In the genomic region with DNA sequence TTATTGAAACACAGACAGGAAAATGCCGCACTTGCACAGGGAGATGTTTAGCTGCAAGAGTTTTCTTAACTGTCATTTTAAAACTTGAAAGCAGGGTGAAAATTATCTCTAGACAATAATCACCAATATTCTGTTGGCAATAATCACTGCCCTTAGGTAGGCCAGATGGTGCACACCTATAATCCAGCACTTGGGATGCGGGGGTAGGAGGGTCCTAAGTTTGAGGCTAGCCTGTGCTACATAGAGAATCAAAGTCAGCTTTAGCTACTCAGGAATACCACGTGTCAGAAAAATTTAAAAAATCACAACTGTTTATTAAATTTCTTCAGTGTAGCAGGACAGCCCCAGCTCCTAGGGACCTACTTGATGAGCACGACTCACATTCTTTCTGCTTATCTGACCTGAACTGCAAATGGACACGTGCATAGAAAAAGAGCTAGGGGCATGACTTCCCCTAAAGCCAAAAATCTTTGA, we compare ENCODE assay signal across 10 mouse cellular contexts. TPM values are rescaled to one million over a fixed set of nuclear protein-coding genes. Genes with fewer than 3 reads are reported as not detected.
DNase-seq lines count a peak whose midpoint lies in the region; ATAC-seq and TF ChIP-seq lines count a peak whose summit lies in the region.
"Had no signal": no experiment of that assay in that cellular context is flagged by ENCODE, and none has a peak within 500 bp of the region (broad histone marks: within the 10 kb centered on the region; RNA-seq: fewer than 3 reads in every experiment).

No protein-coding gene starts in this region.

- H3K4me2 ChIP-seq in neural tube, embryonic 11.5 days (ENCODE audit: low read depth), result peak overlapping the region; percentile 76
- H3K4me2 ChIP-seq in forebrain, postnatal 0 days (ENCODE audit: low read depth), result peak overlapping the region; percentile 81
- peak overlapping the region; percentile 68 for H3K4me2 ChIP-seq in liver, embryonic 15.5 days

- 60% methylated on average over 5 of the region's 5 CpGs for WGBS in neural tube, embryonic 11.5 days
- WGBS in forebrain, postnatal 0 days, result 60% methylated on average over 5 of the region's 5 CpGs
- 42% methylated on average over 5 of the region's 5 CpGs for WGBS in liver, embryonic 15.5 days (ENCODE audit: insufficient replicate concordance)

- H3K4me1 ChIP-seq in neural tube, embryonic 11.5 days (ENCODE audit: control insufficient read depth, insufficient read depth, low read length), result no peaks in the 10 kb centered on the region
- peaks cover 11% of the 10 kb centered on the region; the same call in 1 of the 2 replicates for H3K4me1 ChIP-seq in forebrain, postnatal 0 days (ENCODE audit: insufficient read depth)
- H3K4me1 ChIP-seq in liver, embryonic 15.5 days (replicated peaks), result peaks cover 4% of the 10 kb centered on the region

- DNase-seq in neural tube, embryonic 11.5 days (ENCODE audit: low spot score), result no peak
- no peak for DNase-seq in neural tube, embryonic 10.5 days (ENCODE audit: extremely low spot score, low spot score)
- DNase-seq in forebrain, postnatal 0 days, result no peak
- no peak for DNase-seq in T-cell, adult 2 months (ENCODE audit: low spot score)
- no peak for DNase-seq in frontal cortex, postnatal 14 days (ENCODE audit: low spot score in 2 of 2)
- DNase-seq in left cerebral cortex, postnatal 10 days (ENCODE audit: extremely low spot score in 1 of 2, low spot score in 2 of 2), result no peak

- H3K9ac ChIP-seq in neural tube, embryonic 11.5 days (ENCODE audit: low read length), result no peak overlapping the region
- no peak overlapping the region for H3K9ac ChIP-seq in forebrain, postnatal 0 days
- no peak overlapping the region for H3K9ac ChIP-seq in liver, embryonic 15.5 days

- H3K36me3 ChIP-seq in neural tube, embryonic 11.5 days (ENCODE audit: control insufficient read depth, insufficient read depth, low read length), result no peaks in the 10 kb centered on the region
- H3K36me3 ChIP-seq in forebrain, postnatal 0 days (ENCODE audit: insufficient read depth), result no peaks in the 10 kb centered on the region
- no peaks in the 10 kb centered on the region for H3K36me3 ChIP-seq in liver, embryonic 15.5 days (replicated peaks)

- no peak overlapping the region for H3K27ac ChIP-seq in neural tube, embryonic 11.5 days (ENCODE audit: low read depth, low read length)
- H3K27ac ChIP-seq in forebrain, postnatal 0 days (ENCODE audit: low read depth, low read length), result no peak overlapping the region
- H3K27ac ChIP-seq in liver, embryonic 15.5 days (replicated peaks), result no peak overlapping the region

- TF ChIP-seq CTCF in forebrain, postnatal 0 days (IDR thresholded peaks at IDR 0.05; ENCODE audit: low read depth), result no peak

- no peaks in the 10 kb centered on the region for H3K27me3 ChIP-seq in neural tube, embryonic 11.5 days (ENCODE audit: control insufficient read depth, insufficient read depth, low read length)
- H3K27me3 ChIP-seq in forebrain, postnatal 0 days (ENCODE audit: insufficient read depth, low read length), result no peaks in the 10 kb centered on the region; the same call in 1 of the 2 replicates
- H3K27me3 ChIP-seq in liver, embryonic 15.5 days, result no peaks in the 10 kb centered on the region

- H3K9me3 ChIP-seq in neural tube, embryonic 11.5 days (ENCODE audit: control insufficient read depth, low read length), result no peaks in the 10 kb centered on the region
- H3K9me3 ChIP-seq in forebrain, postnatal 0 days (ENCODE audit: low read length), result no peaks in the 10 kb centered on the region
- no peaks in the 10 kb centered on the region for H3K9me3 ChIP-seq in liver, embryonic 15.5 days (replicated peaks)

- ATAC-seq in neural tube, embryonic 11.5 days (ENCODE audit: insufficient read depth, low FRiP score, low TSS enrichment), result peak; percentile 67
- ATAC-seq in forebrain, postnatal 0 days, result no peak; the same call in 1 of the 2 replicates
- no peak; the same call in 1 of the 2 replicates for ATAC-seq in liver, embryonic 15.5 days (ENCODE audit: insufficient read depth)

- intact Hi-C loops in left cerebral cortex, postnatal 10 days (cut with DNase I), result no loop called here

- no peak overlapping the region for H3K4me3 ChIP-seq in neural tube, embryonic 11.5 days (ENCODE audit: low read depth, low read length)
- peak overlapping the region; percentile 42; the same call in 1 of the 2 replicates for H3K4me3 ChIP-seq in forebrain, postnatal 0 days (ENCODE audit: low read depth, low read length)
- peak overlapping the region; percentile 58 for H3K4me3 ChIP-seq in liver, embryonic 15.5 days (replicated peaks)

RNA-seq across cellular contexts. Expression of a gene that starts 0.4 kb away (rescaled TPM):
- 282 and 313 TPM in 2 replicates for polyA plus RNA-seq in neural tube, embryonic 11.5 days (2014; fragmentation: Nextera tagmentation; extraction: Ambion mirVana)
- 9.8 and 17.1 TPM in 2 replicates for total RNA-seq in forebrain, postnatal 0 days (2014; rRNA removed)
- 169 and 172 TPM in 2 replicates for polyA plus RNA-seq in forebrain, postnatal 0 days (2015; fragmentation: Nextera tagmentation; extraction: Ambion mirVana)
- 167 and 201 TPM in 2 replicates for polyA plus RNA-seq in liver, embryonic 15.5 days (2015; fragmentation: Nextera tagmentation; extraction: Ambion mirVana)
- total RNA-seq in left cerebral cortex, postnatal 10 days (2021), result 10 to 100 TPM; 23.7 to 24.1 TPM

RNA-seq across cellular contexts. Expression of a gene that starts 35.0 kb away (rescaled TPM):
- polyA plus RNA-seq in neural tube, embryonic 11.5 days (2014; fragmentation: Nextera tagmentation; extraction: Ambion mirVana), result 202 and 203 TPM in 2 replicates
- 139 and 198 TPM in 2 replicates for total RNA-seq in forebrain, postnatal 0 days (2014; rRNA removed)
- polyA plus RNA-seq in forebrain, postnatal 0 days (2015; fragmentation: Nextera tagmentation; extraction: Ambion mirVana), result 187 and 244 TPM in 2 replicates
- polyA plus RNA-seq in liver, embryonic 15.5 days (2015; fragmentation: Nextera tagmentation; extraction: Ambion mirVana), result 48.2 and 50.9 TPM in 2 replicates
- 10 to 100 TPM; 61.8 to 82.0 TPM for total RNA-seq in left cerebral cortex, postnatal 10 days (2021)

RNA-seq across cellular contexts. Expression of a gene that starts 51.3 kb away (rescaled TPM):
- polyA plus RNA-seq in neural tube, embryonic 11.5 days (2014; fragmentation: Nextera tagmentation; extraction: Ambion mirVana), result not detected in 2 replicates
- total RNA-seq in forebrain, postnatal 0 days (2014; rRNA removed), result not detected in 2 replicates
- not detected in 2 replicates for polyA plus RNA-seq in forebrain, postnatal 0 days (2015; fragmentation: Nextera tagmentation; extraction: Ambion mirVana)
- polyA plus RNA-seq in liver, embryonic 15.5 days (2015; fragmentation: Nextera tagmentation; extraction: Ambion mirVana), result not detected in 2 replicates
- not detected for total RNA-seq in left cerebral cortex, postnatal 10 days (2021)
- total RNA-seq: left cerebral cortex, postnatal 36 days had no signal
- polyA plus RNA-seq: erythroblast, embryonic 14.5 days; small intestine, adult 2 months had no signal
